Mouse (Mus musculus): ENCODE results near the gene Scrn3. TPM values are rescaled to one million over a fixed set of nuclear protein-coding genes. Genes with fewer than 3 reads are reported as not detected.

Scrn3 gene
- polyA plus RNA-seq, 1 experiment from 2014 or later: 26.3 TPM

DNA sequence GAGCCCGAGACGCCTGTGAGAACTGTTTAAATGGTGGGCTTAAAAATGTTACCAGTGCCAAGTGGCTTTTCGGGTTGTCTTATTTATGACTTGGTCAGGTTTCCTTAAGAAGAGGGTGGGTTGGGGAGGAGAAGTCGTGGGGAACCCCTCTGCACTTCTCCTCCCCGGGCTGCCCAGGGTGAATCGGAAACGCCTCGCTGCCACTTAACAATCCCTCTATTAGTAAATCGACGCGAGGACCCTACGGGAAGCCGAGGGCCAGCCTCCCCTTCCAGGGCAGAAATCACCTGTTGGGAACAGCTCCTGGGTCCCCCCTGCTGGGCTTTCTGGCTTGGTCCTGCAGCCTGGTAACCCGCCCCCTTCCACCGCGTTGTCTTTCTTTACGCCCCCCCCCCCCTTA is 42.7 kb upstream of the Scrn3 start:
- H3K9ac ChIP-seq: no peak overlapping the region
- H3K27ac ChIP-seq: no peak overlapping the region
- ATAC-seq (ENCODE audit: low read depth): no peak
- no peaks in the 10 kb centered on the region for H3K36me3 ChIP-seq
- no peak for DNase-seq
- WGBS (ENCODE audit: insufficient replicate concordance): 3% methylated on average over 17 of the region's 17 CpGs
- H3K4me1 ChIP-seq (replicated peaks): peaks cover 39% of the 10 kb centered on the region
- H3K9me3 ChIP-seq (replicated peaks): no peaks in the 10 kb centered on the region
- H3K4me2 ChIP-seq: no peak overlapping the region
- H3K27me3 ChIP-seq: peaks cover 98% of the 10 kb centered on the region
- no peak overlapping the region for H3K4me3 ChIP-seq (replicated peaks)

DNA sequence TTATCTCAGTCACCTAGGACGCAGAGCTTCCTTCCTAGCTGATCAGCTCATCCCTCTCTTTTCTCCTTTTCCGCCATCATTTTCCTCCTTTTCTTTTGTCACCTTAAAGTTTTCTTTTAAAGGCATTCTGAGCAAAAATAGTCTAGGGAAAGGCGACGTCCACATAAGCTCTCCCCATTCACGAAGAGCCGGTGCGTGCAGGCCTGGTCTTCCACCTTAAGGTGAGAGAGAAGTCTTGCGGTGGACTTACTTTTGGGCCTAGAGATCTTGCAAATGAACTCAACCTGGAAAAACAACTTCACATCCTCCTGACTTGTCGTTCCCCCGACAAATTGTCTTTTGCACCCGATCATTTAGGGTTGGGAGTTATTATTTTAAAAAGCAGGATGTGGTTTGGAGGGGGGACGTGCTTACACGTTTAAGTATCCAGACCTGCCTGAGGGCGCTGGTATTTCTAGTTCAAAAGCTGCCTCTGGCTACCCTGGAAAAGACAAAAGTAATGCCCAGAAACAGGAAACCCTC is 42.3 kb upstream of the Scrn3 start:
- ATAC-seq (ENCODE audit: low read depth) (no peak), DNase-seq (no peak)
- Histone ChIP-seq H3K4me1 (replicated peaks) (peaks cover 39% of the 10 kb centered on the region), H3K9me3 (replicated peaks) (no peaks in the 10 kb centered on the region), H3K36me3 (no peaks in the 10 kb centered on the region), H3K27ac (no peak overlapping the region), H3K4me2 (no peak overlapping the region), H3K4me3 (replicated peaks) (0 out of 2 replicates have a peak overlapping the region, but pooled peaks have one; percentile 11), H3K27me3 (peaks cover 97% of the 10 kb centered on the region), H3K9ac (no peak overlapping the region)
- WGBS (ENCODE audit: insufficient replicate concordance): under 1% methylated on average over 14 of the region's 14 CpGs

GRCm38 (mm10) chr2:73270593-73271458 is 41.6 kb upstream of the Scrn3 start:
- H3K36me3 ChIP-seq: no peaks in the 10 kb centered on the region
- H3K9ac ChIP-seq: no peak overlapping the region
- 0 out of 2 replicates have a peak overlapping the region, but pooled peaks have one; percentile 23 for H3K4me2 ChIP-seq
- H3K4me3 ChIP-seq (replicated peaks): peak overlapping the region; percentile 11; the same call in 1 of the 2 replicates
- no peaks in the 10 kb centered on the region for H3K9me3 ChIP-seq (replicated peaks)
- ATAC-seq (ENCODE audit: low read depth): no peak
- 1% methylated on average over 38 of the region's 38 CpGs for WGBS (ENCODE audit: insufficient replicate concordance)
- no peak overlapping the region for H3K27ac ChIP-seq
- peaks cover 94% of the 10 kb centered on the region for H3K27me3 ChIP-seq
- no peak for DNase-seq
- H3K4me1 ChIP-seq (replicated peaks): peaks cover 39% of the 10 kb centered on the region

- no peaks in the 10 kb centered on the region for H3K36me3 ChIP-seq
- peak; percentile 63; the same call in 1 of the 2 replicates for ATAC-seq (ENCODE audit: low read depth)
- WGBS (ENCODE audit: insufficient replicate concordance): 1% methylated on average over 48 of the region's 48 CpGs
- H3K9me3 ChIP-seq (replicated peaks): no peaks in the 10 kb centered on the region
- no peak for DNase-seq
- H3K27me3 ChIP-seq: peaks cover 94% of the 10 kb centered on the region
- H3K9ac ChIP-seq: no peak within 1 kb of the TSS
- H3K27ac ChIP-seq: no peak within 1 kb of the TSS
- H3K4me1 ChIP-seq (replicated peaks): peaks cover 39% of the 10 kb centered on the region
- H3K4me3 ChIP-seq (replicated peaks): peak within 1 kb of the TSS; percentile 45
- peak within 1 kb of the TSS; percentile 63 for H3K4me2 ChIP-seq
Observed at GRCm38 (mm10) chr2:73271459-73272161, 40.8 kb upstream of the Scrn3 start, which contains the start of gene Sp9. TSS of gene Sp9 (plus strand) at chr2:73271925.

DNA sequence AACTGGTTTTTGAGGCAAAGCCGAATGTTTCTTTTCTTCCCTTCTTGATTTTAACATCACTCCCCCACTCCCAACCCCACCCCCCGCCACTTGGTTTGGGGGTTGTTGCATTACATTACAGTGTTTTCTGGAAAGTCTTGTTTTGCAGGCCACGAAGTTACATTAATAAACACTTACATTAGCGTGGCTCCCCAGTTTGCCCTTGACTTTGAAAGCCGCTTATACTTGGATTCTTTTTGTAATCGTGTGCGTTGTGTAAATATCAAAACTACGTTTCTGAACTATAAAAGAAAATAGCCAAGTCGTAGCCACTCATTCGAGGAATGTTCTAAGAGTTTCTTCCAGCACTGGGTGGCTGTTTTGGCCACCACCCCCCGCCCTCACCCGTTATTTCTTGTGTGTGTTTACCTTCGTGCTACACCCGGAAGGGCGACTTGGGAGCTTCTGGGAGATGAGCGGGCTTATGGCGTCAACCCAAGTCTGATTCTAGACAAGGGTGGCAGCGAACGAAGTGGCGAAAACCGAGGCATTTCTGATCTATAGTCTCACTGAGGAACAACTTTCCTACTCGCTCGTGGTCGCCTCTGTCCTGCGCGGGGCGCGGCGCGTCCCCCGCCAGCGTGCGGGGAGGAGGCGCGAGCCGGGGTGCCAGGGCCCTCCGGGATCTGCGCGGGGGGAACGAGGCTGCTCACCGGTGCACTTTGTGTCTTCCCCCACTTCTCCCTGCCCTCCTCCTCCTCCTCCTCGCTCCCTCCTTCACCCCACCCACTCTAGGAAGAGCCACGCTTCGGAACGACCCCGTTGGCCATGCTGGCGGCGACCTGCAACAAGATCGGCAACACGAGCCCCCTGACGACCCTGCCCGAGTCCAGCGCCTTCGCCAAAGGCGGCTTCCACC is 39.8 kb upstream of the Scrn3 start:
- Histone ChIP-seq H3K4me1 (replicated peaks) (peaks cover 45% of the 10 kb centered on the region), H3K27ac (no peak overlapping the region), H3K4me2 (peak overlapping the region; percentile 63), H3K9ac (no peak overlapping the region), H3K9me3 (replicated peaks) (no peaks in the 10 kb centered on the region), H3K36me3 (no peaks in the 10 kb centered on the region), H3K27me3 (peaks cover 95% of the 10 kb centered on the region), H3K4me3 (replicated peaks) (peak overlapping the region; percentile 45)
- ATAC-seq (ENCODE audit: low read depth) (no peak), DNase-seq (no peak)
- WGBS (ENCODE audit: insufficient replicate concordance): 1% methylated on average over 55 of the region's 55 CpGs

DNA sequence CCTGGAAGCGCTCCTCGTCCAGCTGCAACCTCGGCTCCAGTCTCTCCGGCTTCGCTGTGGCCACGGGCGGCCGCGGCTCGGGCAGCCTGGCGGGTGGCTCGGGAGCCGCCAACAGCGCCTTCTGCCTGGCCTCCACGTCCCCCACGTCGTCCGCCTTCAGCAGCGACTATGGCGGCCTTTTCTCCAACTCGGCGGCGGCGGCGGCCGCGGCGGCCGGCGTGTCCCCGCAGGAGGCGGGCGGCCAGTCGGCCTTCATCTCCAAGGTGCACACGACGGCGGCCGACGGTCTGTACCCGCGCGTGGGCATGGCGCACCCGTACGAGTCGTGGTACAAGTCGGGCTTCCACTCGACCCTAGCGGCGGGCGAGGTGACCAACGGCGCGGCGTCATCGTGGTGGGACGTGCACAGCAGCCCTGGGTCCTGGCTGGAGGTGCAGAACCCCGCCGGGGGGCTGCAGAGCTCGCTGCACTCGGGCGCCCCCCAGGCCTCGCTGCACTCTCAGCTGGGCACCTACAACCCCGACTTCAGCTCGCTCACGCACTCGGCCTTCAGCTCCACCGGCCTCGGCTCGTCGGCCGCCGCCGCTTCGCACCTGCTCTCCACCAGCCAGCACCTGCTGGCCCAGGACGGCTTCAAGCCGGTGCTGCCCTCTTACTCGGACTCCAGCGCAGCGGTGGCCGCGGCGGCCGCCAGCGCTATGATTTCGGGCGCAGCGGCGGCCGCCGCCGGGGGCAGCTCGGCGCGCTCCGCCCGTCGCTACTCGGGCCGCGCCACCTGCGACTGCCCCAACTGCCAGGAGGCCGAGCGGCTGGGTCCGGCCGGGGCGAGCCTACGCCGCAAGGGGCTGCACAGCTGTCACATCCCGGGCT is 38.9 kb upstream of the Scrn3 start:
- WGBS (ENCODE audit: insufficient replicate concordance): under 1% methylated on average over 99 of the region's 110 CpGs
- H3K36me3 ChIP-seq: no peaks in the 10 kb centered on the region
- H3K9ac ChIP-seq: no peak overlapping the region
- peak overlapping the region; percentile 63 for H3K4me2 ChIP-seq
- H3K27ac ChIP-seq: no peak overlapping the region
- peaks cover 48% of the 10 kb centered on the region for H3K4me1 ChIP-seq (replicated peaks)
- ATAC-seq (ENCODE audit: low read depth) (no peak), DNase-seq (no peak)
- no peaks in the 10 kb centered on the region for H3K9me3 ChIP-seq (replicated peaks)
- H3K27me3 ChIP-seq: peaks cover 95% of the 10 kb centered on the region
- H3K4me3 ChIP-seq (replicated peaks): peak overlapping the region; percentile 45

DNA sequence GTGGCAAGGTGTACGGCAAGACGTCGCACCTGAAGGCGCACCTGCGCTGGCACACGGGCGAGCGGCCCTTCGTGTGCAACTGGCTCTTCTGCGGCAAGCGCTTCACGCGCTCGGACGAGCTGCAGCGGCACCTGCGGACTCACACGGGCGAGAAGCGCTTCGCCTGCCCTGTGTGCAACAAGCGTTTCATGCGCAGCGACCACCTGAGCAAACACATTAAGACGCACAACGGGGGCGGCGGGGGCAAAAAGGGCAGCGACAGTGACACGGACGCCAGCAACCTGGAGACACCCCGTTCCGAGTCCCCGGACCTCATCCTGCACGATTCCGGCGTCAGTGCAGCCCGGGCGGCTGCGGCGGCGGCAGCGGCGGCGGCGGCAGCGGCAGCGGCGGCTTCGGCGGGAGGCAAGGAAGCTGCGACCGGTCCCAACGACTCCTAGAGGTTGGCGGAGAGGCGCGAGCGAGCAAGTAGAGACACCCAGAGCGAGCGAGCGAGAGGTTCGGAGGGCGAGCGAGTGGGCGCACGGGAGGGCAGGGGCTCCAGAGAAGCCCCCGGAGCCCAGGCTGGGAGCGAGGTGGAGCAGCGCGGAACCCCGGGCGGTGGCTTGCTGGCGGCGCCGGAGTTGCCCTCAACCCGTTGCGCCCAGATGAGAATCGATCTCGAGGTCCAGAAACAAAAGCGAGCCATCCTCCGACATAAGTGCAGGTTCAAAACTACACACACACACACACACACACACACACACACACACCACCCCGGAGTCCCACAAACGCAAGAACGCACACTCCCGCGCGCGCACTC is 38.1 kb upstream of the Scrn3 start:
- Histone ChIP-seq H3K36me3 (no peaks in the 10 kb centered on the region), H3K4me2 (peak overlapping the region; percentile 63), H3K9me3 (replicated peaks) (no peaks in the 10 kb centered on the region), H3K9ac (no peak overlapping the region), H3K4me1 (replicated peaks) (peaks cover 56% of the 10 kb centered on the region), H3K27ac (no peak overlapping the region), H3K27me3 (peaks cover 95% of the 10 kb centered on the region), H3K4me3 (replicated peaks) (peak overlapping the region; percentile 45)
- ATAC-seq (ENCODE audit: low read depth): no peak
- no peak for DNase-seq
- WGBS (ENCODE audit: insufficient replicate concordance): 1% methylated on average over 86 of the region's 88 CpGs

DNA sequence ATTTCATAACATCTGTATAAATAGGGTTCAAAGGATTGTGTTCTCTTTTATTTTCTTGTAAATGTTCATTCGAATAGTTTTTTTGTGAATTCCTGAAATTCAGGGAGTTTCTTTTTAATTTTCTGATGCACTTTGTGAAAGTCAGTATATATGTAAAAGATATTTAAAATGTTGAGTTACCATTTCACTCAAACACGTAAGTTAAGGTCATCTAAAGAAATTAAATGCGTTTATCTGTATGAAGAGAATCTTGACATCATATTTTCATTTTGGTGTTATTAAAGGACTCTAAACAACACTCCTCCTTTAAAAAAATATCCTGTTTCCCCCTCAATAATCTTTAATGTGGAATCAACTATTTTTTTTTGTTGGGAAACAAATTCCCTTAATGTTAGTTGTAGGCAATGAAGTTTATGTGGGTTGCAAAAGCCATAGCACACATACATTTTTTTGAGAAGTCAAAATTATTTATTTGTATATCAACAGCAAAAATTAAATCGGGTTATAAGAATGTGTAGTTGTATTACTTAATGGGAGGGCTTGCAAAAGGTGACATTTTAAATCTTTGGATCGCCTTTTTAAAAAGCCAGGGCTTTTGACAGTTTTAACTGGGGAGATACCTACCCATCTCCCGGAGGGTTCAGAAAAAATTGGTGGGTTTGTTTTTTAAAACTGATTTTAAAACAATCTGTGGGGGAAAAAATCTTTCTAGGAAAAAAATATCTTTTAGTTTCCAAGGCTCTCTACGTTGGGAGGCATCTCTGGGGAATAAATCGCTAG is 37.0 kb upstream of the Scrn3 start:
- Histone ChIP-seq H3K27ac (no peak overlapping the region), H3K4me1 (replicated peaks) (peaks cover 61% of the 10 kb centered on the region), H3K27me3 (peaks cover 95% of the 10 kb centered on the region), H3K9me3 (replicated peaks) (no peaks in the 10 kb centered on the region), H3K36me3 (no peaks in the 10 kb centered on the region), H3K4me3 (replicated peaks) (no peak overlapping the region), H3K9ac (no peak overlapping the region), H3K4me2 (no peak overlapping the region)
- 8% methylated on average over 8 of the region's 8 CpGs for WGBS (ENCODE audit: insufficient replicate concordance)
- ATAC-seq (ENCODE audit: low read depth): no peak
- DNase-seq: no peak

DNA sequence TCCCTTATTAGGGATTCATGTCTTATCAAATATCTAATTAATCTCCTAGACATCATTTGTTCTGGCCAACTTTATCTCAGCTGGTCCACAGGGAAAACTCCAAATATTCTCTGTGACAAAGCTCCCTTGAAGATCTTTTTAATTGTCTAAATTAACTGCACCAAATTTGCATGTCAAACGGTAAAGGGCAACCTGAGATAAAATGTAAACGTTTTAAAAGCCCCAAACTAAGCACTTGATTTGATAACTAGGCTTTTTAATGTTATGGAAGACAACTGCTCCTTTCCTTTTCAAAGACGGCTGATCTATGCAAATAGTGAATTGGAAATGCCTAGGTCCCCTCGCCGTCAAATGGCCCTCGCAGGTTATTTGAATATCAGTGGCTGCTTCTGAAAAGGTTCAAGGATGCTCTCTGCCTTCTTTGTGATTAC is 36.2 kb upstream of the Scrn3 start:
- ATAC-seq (ENCODE audit: low read depth) (no peak), DNase-seq (no peak)
- Histone ChIP-seq H3K9me3 (replicated peaks) (no peaks in the 10 kb centered on the region), H3K4me1 (replicated peaks) (peaks cover 61% of the 10 kb centered on the region), H3K36me3 (no peaks in the 10 kb centered on the region), H3K9ac (no peak overlapping the region), H3K4me2 (no peak overlapping the region), H3K4me3 (replicated peaks) (no peak overlapping the region), H3K27me3 (peaks cover 95% of the 10 kb centered on the region), H3K27ac (no peak overlapping the region)
- WGBS (ENCODE audit: insufficient replicate concordance): under 1% methylated on average over 6 of the region's 6 CpGs
